In the genomic region with DNA sequence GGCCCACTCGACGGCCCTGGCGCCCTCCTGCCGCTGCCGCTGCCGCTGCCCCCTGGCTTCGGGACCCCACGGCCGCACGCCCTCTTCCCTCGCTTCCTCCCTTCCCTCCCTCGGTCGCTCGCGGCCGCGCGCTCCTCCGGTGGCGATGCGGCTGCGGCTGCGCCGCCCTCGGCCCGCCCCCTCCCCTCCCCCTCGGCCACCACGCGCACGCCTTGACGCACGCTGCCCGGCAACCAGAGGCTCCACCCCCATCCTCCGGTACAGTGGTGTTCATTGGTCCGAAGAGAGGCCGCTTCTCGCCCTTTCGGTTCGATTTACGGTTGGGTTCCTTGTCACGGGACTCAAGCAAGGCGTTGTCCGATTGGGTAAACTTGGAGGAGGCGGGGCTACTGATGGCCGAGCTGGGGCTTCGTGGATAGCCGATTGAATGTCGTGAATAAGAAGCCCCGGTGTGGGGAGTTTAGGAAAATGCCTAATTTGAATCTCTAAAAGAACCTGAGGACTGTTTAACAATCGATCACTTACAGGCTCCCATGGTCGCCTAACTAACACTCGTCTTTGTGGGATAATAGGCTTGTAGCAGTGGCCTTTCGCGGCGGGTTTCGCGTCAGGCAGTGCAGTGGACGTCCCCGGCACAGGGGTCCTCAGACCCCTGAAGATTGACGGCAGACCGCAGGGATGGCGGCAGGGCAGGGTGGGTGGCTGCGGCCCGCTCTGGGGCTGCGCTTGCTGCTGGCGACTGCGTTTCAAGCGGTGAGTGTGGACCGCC, we compare ENCODE assay signal across 1 mouse cellular context.
TF ChIP-seq lines count a peak whose summit lies in the region.

A gene (minus strand): TSS at position 135 of the 769 bp plus-strand sequence.
A gene (plus strand): TSS at position 258 of the 769 bp plus-strand sequence.

TF ChIP-seq in CH12.LX, 34 proteins besides CTCF, POLR2A, EP300 and RAD21 (continued from another document):
- TF ChIP-seq MXI1 (IDR thresholded peaks at IDR 0.05; ENCODE audit: low read depth, low read length) (peak; percentile 63), ZKSCAN1 (IDR thresholded peaks at IDR 0.05; ENCODE audit: borderline replicate concordance, low read depth, low read length) (no peak), ZNF384 (IDR thresholded peaks at IDR 0.05; ENCODE audit: low read depth, low read length) (no peak), UBTF (IDR thresholded peaks at IDR 0.05; ENCODE audit: low read depth, low read length) (no peak), BHLHE40 (IDR thresholded peaks at IDR 0.05; ENCODE audit: low read depth, low read length) (peak; percentile 96), SMC3 (IDR thresholded peaks at IDR 0.05; ENCODE audit: low read depth, low read length) (0 out of 2 replicates have a peak, but pooled peaks have one; percentile 14), TBP (conservative IDR thresholded peaks at IDR 0.05; ENCODE audit: low read depth, low read length) (peak; percentile 93), CHD1 (IDR thresholded peaks at IDR 0.05; ENCODE audit: low read depth, low read length) (no peak), MEF2A (IDR thresholded peaks at IDR 0.05; ENCODE audit: borderline replicate concordance, low read depth, low read length) (peak; percentile 81; the same call in 1 of the 2 replicates), MAX (IDR thresholded peaks at IDR 0.05; ENCODE audit: low read length) (peak; percentile 100), MAFK (IDR thresholded peaks at IDR 0.05; ENCODE audit: insufficient replicate concordance, low read length) (no peak), JUN (IDR thresholded peaks at IDR 0.05; ENCODE audit: insufficient read depth, low read depth, low read length) (no peak), GABPA (IDR thresholded peaks at IDR 0.05; ENCODE audit: insufficient replicate concordance, low read depth, low read length) (no peak; the same call in 1 of the 2 replicates), MAZ (IDR thresholded peaks at IDR 0.05; ENCODE audit: low read depth, low read length) (peak; percentile 56; the same call in 1 of the 2 replicates), HCFC1 (IDR thresholded peaks at IDR 0.05; ENCODE audit: low read depth, low read length) (peak; percentile 85), SIN3A (IDR thresholded peaks at IDR 0.05; ENCODE audit: low read length) (no peak; the same call in 1 of the 2 replicates), MYC (IDR thresholded peaks at IDR 0.05; ENCODE audit: low read depth, low read length) (no peak; the same call in 1 of the 2 replicates), NRF1 (IDR thresholded peaks at IDR 0.05; ENCODE audit: low read depth, low read length) (peak; percentile 92), CHD2 (IDR thresholded peaks at IDR 0.05; ENCODE audit: low read length) (peak; percentile 88), RCOR1 (conservative IDR thresholded peaks at IDR 0.05; ENCODE audit: low read depth, low read length) (no peak), NELFE (IDR thresholded peaks at IDR 0.05; ENCODE audit: low read depth, low read length) (peak; percentile 100), USF1 (IDR thresholded peaks at IDR 0.05; ENCODE audit: low read depth, low read length) (peak; percentile 87), ELF1 (IDR thresholded peaks at IDR 0.05; ENCODE audit: low read depth, low read length) (peak; percentile 73; the same call in 1 of the 2 replicates), ETS1 (conservative IDR thresholded peaks at IDR 0.05; ENCODE audit: low read depth, low read length) (no peak; the same call in 1 of the 2 replicates), IRF4 (IDR thresholded peaks at IDR 0.05; ENCODE audit: low read depth, low read length) (peak; percentile 57; the same call in 1 of the 2 replicates), TCF12 (IDR thresholded peaks at IDR 0.05; ENCODE audit: low read depth, low read length) (peak; percentile 98), ZMIZ1 (IDR thresholded peaks at IDR 0.05; ENCODE audit: low read depth, low read length) (peak; percentile 96)
